Mouse (Mus musculus): Measurements from ENCODE around the gene Uso1. TPM values are rescaled to one million over a fixed set of nuclear protein-coding genes. Genes with fewer than 3 reads are reported as not detected.

Uso1 gene
- total RNA-seq, 1 experiment, result 51.6 TPM

DNA sequence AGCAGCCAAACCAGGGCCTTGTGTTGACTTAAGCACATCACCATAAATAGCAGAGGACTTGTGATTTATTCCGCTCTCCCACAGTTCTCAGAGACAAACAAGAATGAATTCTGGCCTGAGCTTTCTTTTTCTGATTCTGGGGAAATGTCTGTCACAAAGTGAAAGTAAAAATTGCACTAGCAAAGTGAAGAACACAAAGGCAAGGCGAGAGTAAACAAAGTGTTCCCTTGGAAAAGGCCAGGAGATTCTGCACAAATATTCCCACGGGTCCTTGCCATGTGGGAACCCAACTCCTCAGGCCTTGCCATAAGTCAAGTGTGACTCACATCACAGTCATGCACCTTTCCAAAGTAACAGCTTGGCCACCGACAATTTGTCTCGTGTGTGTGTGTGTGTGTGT is 68.0 kb downstream of the Uso1 start:
- Histone ChIP-seq H3K9ac (ENCODE audit: insufficient read depth, low read depth, low read length, poor library complexity, severe bottlenecking) (no peak overlapping the region), H3K4me1 (ENCODE audit: control insufficient read depth in 2 of 2, insufficient read depth in 2 of 2, low read length in 2 of 2, poor library complexity in 1 of 2) (no peaks in the 10 kb centered on the region), H3K36me3 (ENCODE audit: control insufficient read depth, insufficient read depth, low read length, poor library complexity, severe bottlenecking) (peaks cover 14% of the 10 kb centered on the region), H3K9me3 (ENCODE audit: control insufficient read depth, insufficient read depth, low read depth, low read length) (no peaks in the 10 kb centered on the region), H3K27ac (ENCODE audit: insufficient read depth, low read depth, low read length, poor library complexity, severe bottlenecking) (no peak overlapping the region), H3K4me3 (ENCODE audit: insufficient read depth in 1 of 2, low read depth in 1 of 2, low read length in 2 of 2, poor library complexity in 1 of 2, severe bottlenecking in 1 of 2) (no peak overlapping the region)
- no peak for DNase-seq (ENCODE audit: low read depth, low spot score)
- TF ChIP-seq CHD2 (IDR thresholded peaks at IDR 0.05; ENCODE audit: low read depth, low read length) (no peak), ZNF384 (IDR thresholded peaks at IDR 0.05; ENCODE audit: low read depth, low read length) (no peak), MAFK (IDR thresholded peaks at IDR 0.05; ENCODE audit: insufficient read depth, low read depth, low read length) (no peak), ZC3H11A (IDR thresholded peaks at IDR 0.05; ENCODE audit: borderline replicate concordance, low read depth, low read length) (no peak), HCFC1 (IDR thresholded peaks at IDR 0.05; ENCODE audit: borderline replicate concordance, insufficient read depth, low read length) (no peak)
- in situ Hi-C loops (cut with MboI; ENCODE audit: low sequenced_read_pairs in 2 of 2, unreplicated experiment in 2 of 2), result no loop called here

DNA sequence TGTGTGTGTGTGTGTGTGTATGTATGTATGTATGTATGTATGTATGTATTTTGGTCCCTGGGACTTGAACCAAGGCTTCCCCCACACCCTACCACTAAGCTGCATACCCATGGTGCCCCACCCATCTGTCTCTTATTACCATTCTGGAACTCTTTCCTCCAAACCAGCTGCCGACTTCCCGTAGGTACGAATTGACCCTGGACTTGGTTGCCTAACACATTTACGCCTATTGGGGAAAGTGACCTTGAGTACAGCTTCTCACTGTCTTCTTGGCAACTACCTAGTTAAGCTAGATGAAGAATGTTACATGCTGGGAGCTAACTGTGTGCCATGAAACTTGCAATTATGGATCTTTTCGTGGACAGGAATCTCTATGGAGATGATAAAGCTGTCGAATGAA is 68.4 kb downstream of the Uso1 start:
- Histone ChIP-seq H3K4me3 (ENCODE audit: insufficient read depth in 1 of 2, low read depth in 1 of 2, low read length in 2 of 2, poor library complexity in 1 of 2, severe bottlenecking in 1 of 2) (no peak overlapping the region), H3K4me1 (ENCODE audit: control insufficient read depth in 2 of 2, insufficient read depth in 2 of 2, low read length in 2 of 2, poor library complexity in 1 of 2) (no peaks in the 10 kb centered on the region), H3K9me3 (ENCODE audit: control insufficient read depth, insufficient read depth, low read depth, low read length) (no peaks in the 10 kb centered on the region), H3K9ac (ENCODE audit: insufficient read depth, low read depth, low read length, poor library complexity, severe bottlenecking) (no peak overlapping the region), H3K36me3 (ENCODE audit: control insufficient read depth, insufficient read depth, low read length, poor library complexity, severe bottlenecking) (peaks cover 11% of the 10 kb centered on the region), H3K27ac (ENCODE audit: insufficient read depth, low read depth, low read length, poor library complexity, severe bottlenecking) (no peak overlapping the region)
- TF ChIP-seq ZC3H11A (IDR thresholded peaks at IDR 0.05; ENCODE audit: borderline replicate concordance, low read depth, low read length) (no peak), MAFK (IDR thresholded peaks at IDR 0.05; ENCODE audit: insufficient read depth, low read depth, low read length) (no peak), CHD2 (IDR thresholded peaks at IDR 0.05; ENCODE audit: low read depth, low read length) (no peak), ZNF384 (IDR thresholded peaks at IDR 0.05; ENCODE audit: low read depth, low read length) (no peak), HCFC1 (IDR thresholded peaks at IDR 0.05; ENCODE audit: borderline replicate concordance, insufficient read depth, low read length) (no peak)
- in situ Hi-C loops (cut with MboI; ENCODE audit: low sequenced_read_pairs in 2 of 2, unreplicated experiment in 2 of 2), result no loop called here
- no peak for DNase-seq (ENCODE audit: low read depth, low spot score)

DNA sequence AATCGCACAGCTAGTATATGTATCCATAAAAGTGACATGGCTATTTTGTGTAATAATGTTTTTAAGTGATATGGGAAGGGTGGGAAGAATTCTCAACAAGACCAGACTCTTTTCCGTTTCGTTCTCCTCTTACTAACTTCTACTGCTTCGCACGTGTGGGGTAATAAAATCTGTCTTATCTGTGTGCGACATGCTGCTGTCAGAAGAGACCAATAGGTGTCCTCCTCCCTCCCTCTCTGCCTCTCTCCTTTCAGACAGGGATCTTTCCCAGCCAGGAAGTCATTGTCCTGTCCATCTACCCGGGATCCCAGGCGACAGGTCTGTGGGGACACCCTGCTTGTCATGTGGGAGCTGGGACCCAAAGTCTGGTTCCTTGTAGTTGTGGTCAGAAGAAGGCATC is 72.5 kb downstream of the Uso1 start:
- no peak for TF ChIP-seq ZNF384 (IDR thresholded peaks at IDR 0.05; ENCODE audit: low read depth, low read length)
- no peak for TF ChIP-seq CHD2 (IDR thresholded peaks at IDR 0.05; ENCODE audit: low read depth, low read length)
- TF ChIP-seq HCFC1 (IDR thresholded peaks at IDR 0.05; ENCODE audit: borderline replicate concordance, insufficient read depth, low read length), result no peak
- TF ChIP-seq MAFK (IDR thresholded peaks at IDR 0.05; ENCODE audit: insufficient read depth, low read depth, low read length), result no peak
- TF ChIP-seq ZC3H11A (IDR thresholded peaks at IDR 0.05; ENCODE audit: borderline replicate concordance, low read depth, low read length), result no peak
- DNase-seq (ENCODE audit: low read depth, low spot score), result no peak
- Histone ChIP-seq H3K9me3 (ENCODE audit: control insufficient read depth, insufficient read depth, low read depth, low read length) (no peaks in the 10 kb centered on the region), H3K4me3 (ENCODE audit: insufficient read depth in 1 of 2, low read depth in 1 of 2, low read length in 2 of 2, poor library complexity in 1 of 2, severe bottlenecking in 1 of 2) (no peak overlapping the region), H3K36me3 (ENCODE audit: control insufficient read depth, insufficient read depth, low read length, poor library complexity, severe bottlenecking) (no peaks in the 10 kb centered on the region), H3K27ac (ENCODE audit: insufficient read depth, low read depth, low read length, poor library complexity, severe bottlenecking) (no peak overlapping the region), H3K9ac (ENCODE audit: insufficient read depth, low read depth, low read length, poor library complexity, severe bottlenecking) (no peak overlapping the region), H3K4me1 (ENCODE audit: control insufficient read depth in 2 of 2, insufficient read depth in 2 of 2, low read length in 2 of 2, poor library complexity in 1 of 2) (no peaks in the 10 kb centered on the region)
- in situ Hi-C loops (cut with MboI; ENCODE audit: low sequenced_read_pairs in 2 of 2, unreplicated experiment in 2 of 2), result no loop called here

DNA sequence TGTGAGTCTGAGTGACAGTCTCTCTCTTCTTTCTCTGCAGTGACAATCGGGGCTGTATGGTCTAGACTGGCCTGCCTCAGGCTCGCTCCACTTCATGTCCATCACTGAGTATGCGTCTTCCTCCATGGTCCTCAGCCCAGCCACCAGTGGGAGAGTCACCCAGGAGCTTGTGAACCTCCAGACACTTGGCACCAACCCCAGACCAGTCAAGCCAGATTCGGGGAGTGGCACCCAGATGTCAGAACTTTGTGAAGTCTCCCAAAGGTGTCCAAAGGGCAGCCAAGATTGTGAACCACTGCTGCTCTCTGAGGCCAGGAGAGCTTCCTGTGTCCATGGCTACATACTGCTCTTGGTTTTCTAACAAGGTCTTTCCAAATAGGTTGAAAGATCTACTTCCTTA is 74.5 kb downstream of the Uso1 start:
- no peak for DNase-seq (ENCODE audit: low read depth, low spot score)
- no peaks in the 10 kb centered on the region for H3K9me3 ChIP-seq (ENCODE audit: control insufficient read depth, insufficient read depth, low read depth, low read length)
- H3K9ac ChIP-seq (ENCODE audit: insufficient read depth, low read depth, low read length, poor library complexity, severe bottlenecking), result no peak overlapping the region
- in situ Hi-C loops (cut with MboI; ENCODE audit: low sequenced_read_pairs in 2 of 2, unreplicated experiment in 2 of 2), result no loop called here
- no peaks in the 10 kb centered on the region for H3K36me3 ChIP-seq (ENCODE audit: control insufficient read depth, insufficient read depth, low read length, poor library complexity, severe bottlenecking)
- H3K4me1 ChIP-seq (ENCODE audit: control insufficient read depth in 2 of 2, insufficient read depth in 2 of 2, low read length in 2 of 2, poor library complexity in 1 of 2), result 0 out of 4 replicates have a peak, but pooled peaks cover 0 to under 1% of the 10 kb centered on the region in 2 experiments
- TF ChIP-seq CHD2 (IDR thresholded peaks at IDR 0.05; ENCODE audit: low read depth, low read length) (no peak), ZNF384 (IDR thresholded peaks at IDR 0.05; ENCODE audit: low read depth, low read length) (no peak), ZC3H11A (IDR thresholded peaks at IDR 0.05; ENCODE audit: borderline replicate concordance, low read depth, low read length) (no peak), HCFC1 (IDR thresholded peaks at IDR 0.05; ENCODE audit: borderline replicate concordance, insufficient read depth, low read length) (no peak), MAFK (IDR thresholded peaks at IDR 0.05; ENCODE audit: insufficient read depth, low read depth, low read length) (no peak)
- no peak overlapping the region for H3K4me3 ChIP-seq (ENCODE audit: insufficient read depth in 1 of 2, low read depth in 1 of 2, low read length in 2 of 2, poor library complexity in 1 of 2, severe bottlenecking in 1 of 2)
- H3K27ac ChIP-seq (ENCODE audit: insufficient read depth, low read depth, low read length, poor library complexity, severe bottlenecking), result no peak overlapping the region

DNA sequence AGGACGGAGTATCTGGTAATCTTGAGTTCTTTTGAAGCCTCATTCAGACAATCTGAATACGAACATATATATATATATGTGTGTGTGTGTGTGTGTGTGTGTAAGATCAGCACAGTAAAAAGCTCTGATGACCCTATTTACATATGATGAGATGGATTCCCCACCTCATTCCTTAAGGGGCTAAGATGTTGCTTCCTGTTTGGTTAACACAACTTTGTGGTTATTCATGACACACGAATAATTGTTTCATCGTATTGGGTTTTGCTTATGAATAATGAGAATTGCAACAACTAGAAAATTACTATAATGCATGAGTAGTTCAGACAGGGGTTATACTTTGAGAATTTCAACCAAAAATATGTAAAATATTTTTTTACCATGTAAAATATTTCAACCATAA is 77.6 kb downstream of the Uso1 start, which contains the start of gene U90926:
TSS of gene U90926 (minus strand) at position 101 of the 400 bp plus-strand sequence.
- TF ChIP-seq ZNF384 (IDR thresholded peaks at IDR 0.05; ENCODE audit: low read depth, low read length), result no peak
- H3K27ac ChIP-seq (ENCODE audit: insufficient read depth, low read depth, low read length, poor library complexity, severe bottlenecking), result no peak within 1 kb of the TSS
- no peak within 1 kb of the TSS for H3K4me3 ChIP-seq (ENCODE audit: insufficient read depth in 1 of 2, low read depth in 1 of 2, low read length in 2 of 2, poor library complexity in 1 of 2, severe bottlenecking in 1 of 2)
- peaks cover 0 to 2% of the 10 kb centered on the region in 2 experiments; a peak in 1 of 4 replicates for H3K4me1 ChIP-seq (ENCODE audit: control insufficient read depth in 2 of 2, insufficient read depth in 2 of 2, low read length in 2 of 2, poor library complexity in 1 of 2)
- H3K9me3 ChIP-seq (ENCODE audit: control insufficient read depth, insufficient read depth, low read depth, low read length), result no peaks in the 10 kb centered on the region
- H3K9ac ChIP-seq (ENCODE audit: insufficient read depth, low read depth, low read length, poor library complexity, severe bottlenecking), result no peak within 1 kb of the TSS
- H3K36me3 ChIP-seq (ENCODE audit: control insufficient read depth, insufficient read depth, low read length, poor library complexity, severe bottlenecking), result no peaks in the 10 kb centered on the region
- no peak for DNase-seq (ENCODE audit: low read depth, low spot score)
- in situ Hi-C loops (cut with MboI; ENCODE audit: low sequenced_read_pairs in 2 of 2, unreplicated experiment in 2 of 2), result no loop called here

Data from ES-E14 (cell line).